Comparison of ENCODE assay signal across 22 mouse cellular contexts in the genomic region with DNA sequence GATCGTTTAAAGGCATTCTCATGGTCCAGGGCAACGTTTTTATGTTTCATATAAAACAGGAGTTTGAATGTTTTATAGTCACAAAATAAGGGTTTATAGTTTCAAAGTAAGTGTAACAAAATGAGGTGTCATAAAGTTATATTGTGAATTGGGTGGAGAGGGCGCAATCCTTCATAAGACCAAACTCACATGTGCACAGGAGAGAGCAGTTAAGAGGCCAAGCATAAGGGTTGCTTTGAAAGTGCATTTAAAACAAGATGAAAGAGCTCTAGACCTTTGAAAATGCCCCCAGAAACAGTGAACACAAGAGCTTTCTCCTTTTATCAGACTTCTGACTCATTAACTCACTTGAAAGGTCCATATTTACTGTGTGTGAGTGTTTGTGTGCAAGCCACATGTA. TPM values are rescaled to one million over a fixed set of nuclear protein-coding genes. Genes with fewer than 3 reads are reported as not detected.
"Had no signal": no experiment of that assay in that cellular context is flagged by ENCODE, and none has a peak within 500 bp of the region (broad histone marks: within the 10 kb centered on the region; RNA-seq: fewer than 3 reads in every experiment).

No protein-coding gene starts in this region.

- H3K36me3 ChIP-seq: midbrain, embryonic 10.5 days; midbrain, embryonic 12.5 days; neural tube, embryonic 13.5 days; neural tube, embryonic 15.5 days had no signal

- H3K9ac ChIP-seq: lung, embryonic 14.5 days; midbrain, embryonic 12.5 days; neural tube, embryonic 13.5 days; neural tube, embryonic 15.5 days had no signal

- DNase-seq: lung, adult 18-20 months; lung, embryonic 14.5 days; lung, postnatal 10 days; lung, postnatal 4 days; midbrain, embryonic 14.5 days; retina, postnatal 1 day; right cerebral cortex, adult 18-20 months; right cerebral cortex, postnatal 25 days; right cerebral cortex, postnatal 4 days; spleen, adult 18-20 months; thymus, adult 18-20 months; thymus, postnatal 14 days; thymus, postnatal 36 days had no signal

- H3K27ac ChIP-seq: midbrain, embryonic 10.5 days; midbrain, embryonic 12.5 days; neural tube, embryonic 13.5 days; neural tube, embryonic 15.5 days had no signal

- H3K4me1 ChIP-seq: midbrain, embryonic 10.5 days; midbrain, embryonic 12.5 days; neural tube, embryonic 13.5 days; neural tube, embryonic 15.5 days had no signal

- H3K4me2 ChIP-seq: lung, embryonic 14.5 days; midbrain, embryonic 12.5 days; neural tube, embryonic 13.5 days; neural tube, embryonic 15.5 days had no signal

- H3K4me3 ChIP-seq: midbrain, embryonic 10.5 days; midbrain, embryonic 12.5 days; myocyte; neural tube, embryonic 13.5 days; neural tube, embryonic 15.5 days had no signal

- H3K9me3 ChIP-seq: midbrain, embryonic 10.5 days; midbrain, embryonic 12.5 days; neural tube, embryonic 13.5 days; neural tube, embryonic 15.5 days had no signal

- ATAC-seq: midbrain, embryonic 16.5 days had no signal

RNA-seq across cellular contexts. Expression of gene Mfsd13b, which starts 44.0 kb away (rescaled TPM):
- polyA plus RNA-seq: liver, embryonic 16.5 days; lung, embryonic 14.5 days; midbrain, embryonic 14.5 days; neural tube, embryonic 11.5 days; stomach, embryonic 14.5 days had no signal
